ENCODE assay signal across 12 mouse cellular contexts in the genomic region with DNA sequence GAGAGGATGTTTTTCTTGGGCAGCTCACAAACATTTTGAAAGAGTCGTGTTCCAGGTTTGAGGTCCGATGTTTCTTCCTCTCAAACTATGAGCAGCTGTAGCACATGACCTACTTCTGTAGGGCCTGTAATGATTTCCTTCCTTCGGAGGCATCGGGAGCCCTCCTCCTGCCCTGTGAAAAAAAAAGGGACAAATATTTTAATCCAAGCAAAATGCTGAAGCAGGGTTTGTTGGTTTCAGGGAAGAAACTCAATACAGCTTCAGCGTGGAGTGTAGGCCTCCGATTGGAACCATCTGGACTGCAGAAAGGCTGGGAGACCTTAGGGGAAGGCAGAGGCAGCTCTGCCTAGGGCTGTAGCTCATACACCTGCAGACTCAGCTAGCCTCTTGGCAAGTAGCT.
DNase-seq lines count a peak whose midpoint lies in the region; ATAC-seq and TF ChIP-seq lines count a peak whose summit lies in the region.
"Had no signal": no experiment of that assay in that cellular context is flagged by ENCODE, and none has a peak within 500 bp of the region (broad histone marks: within the 10 kb centered on the region; RNA-seq: fewer than 3 reads in every experiment).

No protein-coding gene starts in this region.

- no peak overlapping the region for H3K4me2 ChIP-seq in embryonic facial prominence, embryonic 11.5 days (ENCODE audit: low read depth, low read length)
- H3K4me2 ChIP-seq in limb, embryonic 14.5 days (replicated peaks; ENCODE audit: low read depth, low read length, severe bottlenecking): peak overlapping the region; percentile 2
- H3K4me2 ChIP-seq: hindbrain, embryonic 15.5 days had no signal

- no peaks in the 10 kb centered on the region for H3K9me3 ChIP-seq in embryonic facial prominence, embryonic 11.5 days (replicated peaks; ENCODE audit: control insufficient read depth, low read length)
- H3K9me3 ChIP-seq in limb, embryonic 14.5 days (ENCODE audit: control insufficient read depth, low read length): no peaks in the 10 kb centered on the region
- H3K9me3 ChIP-seq: heart, embryonic 10.5 days; hindbrain, embryonic 15.5 days had no signal

- no peaks in the 10 kb centered on the region for H3K27me3 ChIP-seq in kidney, adult 2 months (replicated peaks; ENCODE audit: control insufficient read depth, insufficient read depth, low read length)
- H3K27me3 ChIP-seq in embryonic facial prominence, embryonic 11.5 days (ENCODE audit: control insufficient read depth, insufficient read depth, low read length): no peaks in the 10 kb centered on the region; the same call in 1 of the 2 replicates
- H3K27me3 ChIP-seq in limb, embryonic 14.5 days (ENCODE audit: control insufficient read depth, insufficient read depth, low read length): no peaks in the 10 kb centered on the region
- H3K27me3 ChIP-seq: hindbrain, embryonic 15.5 days had no signal

- peak; percentile 32 for DNase-seq in kidney, adult 2 months
- no peak for DNase-seq in kidney, postnatal 10 days
- peak; percentile 66 for DNase-seq in embryo, embryonic 10.5 days (ENCODE audit: low spot score)
- peak; percentile 92 for DNase-seq in embryonic facial prominence, embryonic 11.5 days (ENCODE audit: low spot score)
- DNase-seq in limb, embryonic 14.5 days (ENCODE audit: low spot score): peak; percentile 48
- no peak for DNase-seq in adrenal gland, postnatal 4 days (ENCODE audit: low spot score in 2 of 2)
- DNase-seq in adrenal gland, postnatal 14 days: no peak
- DNase-seq: cerebellum, adult 9-11 months; lung, adult 18-20 months had no signal

- no peak overlapping the region for H3K9ac ChIP-seq in embryonic facial prominence, embryonic 11.5 days (replicated peaks; ENCODE audit: low read length)
- H3K9ac ChIP-seq in limb, embryonic 14.5 days (ENCODE audit: low read depth, low read length, severe bottlenecking): no peak overlapping the region
- H3K9ac ChIP-seq: hindbrain, embryonic 15.5 days had no signal

- H3K27ac ChIP-seq in kidney, adult 2 months (ENCODE audit: insufficient read depth, low read depth, low read length): no peak overlapping the region
- no peak overlapping the region for H3K27ac ChIP-seq in embryonic facial prominence, embryonic 11.5 days (replicated peaks; ENCODE audit: low read depth, low read length)
- H3K27ac ChIP-seq in limb, embryonic 14.5 days (replicated peaks; ENCODE audit: low read depth, low read length): no peak overlapping the region
- H3K27ac ChIP-seq: heart, embryonic 10.5 days; hindbrain, embryonic 15.5 days had no signal

- no peak overlapping the region for H3K4me3 ChIP-seq in kidney, adult 2 months (ENCODE audit: insufficient read depth, low read depth, low read length)
- no peak overlapping the region for H3K4me3 ChIP-seq in embryonic facial prominence, embryonic 11.5 days (ENCODE audit: low read depth, low read length)
- H3K4me3 ChIP-seq in limb, embryonic 14.5 days (replicated peaks; ENCODE audit: low read length): no peak overlapping the region
- H3K4me3 ChIP-seq: heart, embryonic 10.5 days; hindbrain, embryonic 15.5 days had no signal

- H3K36me3 ChIP-seq in kidney, adult 2 months (ENCODE audit: control insufficient read depth, insufficient read depth, low read length): no peaks in the 10 kb centered on the region
- no peaks in the 10 kb centered on the region for H3K36me3 ChIP-seq in embryonic facial prominence, embryonic 11.5 days (replicated peaks; ENCODE audit: control insufficient read depth, insufficient read depth, low read depth, low read length)
- no peaks in the 10 kb centered on the region for H3K36me3 ChIP-seq in limb, embryonic 14.5 days (ENCODE audit: control insufficient read depth, insufficient read depth, low read length)
- H3K36me3 ChIP-seq: heart, embryonic 10.5 days; hindbrain, embryonic 15.5 days had no signal

- peaks cover 17% of the 10 kb centered on the region for H3K4me1 ChIP-seq in kidney, adult 2 months (ENCODE audit: control insufficient read depth, insufficient read depth, low read length)
- H3K4me1 ChIP-seq in embryonic facial prominence, embryonic 11.5 days (ENCODE audit: control insufficient read depth, insufficient read depth, low read length): no peaks in the 10 kb centered on the region; the same call in 1 of the 2 replicates
- 0 out of 2 replicates have a peak, but pooled peaks cover 4% of the 10 kb centered on the region for H3K4me1 ChIP-seq in limb, embryonic 14.5 days (ENCODE audit: control insufficient read depth, insufficient read depth, low read length)
- H3K4me1 ChIP-seq: hindbrain, embryonic 15.5 days had no signal

- 14% methylated on average over 6 of the region's 6 CpGs for WGBS in kidney, adult 2 months
- WGBS in embryonic facial prominence, embryonic 11.5 days: 22% methylated on average over 6 of the region's 6 CpGs
- WGBS in limb, embryonic 14.5 days: 14% methylated on average over 6 of the region's 6 CpGs

- TF ChIP-seq CTCF in kidney, adult 2 months (conservative IDR thresholded peaks at IDR 0.05; ENCODE audit: insufficient read depth, insufficient read length, low read depth, low read length): no peak

- peak; percentile 90 for ATAC-seq in embryonic facial prominence, embryonic 11.5 days (replicated peaks; ENCODE audit: insufficient number of reproducible peaks, low FRiP score, low TSS enrichment, low read depth)
- ATAC-seq in limb, embryonic 14.5 days (ENCODE audit: low FRiP score, low read depth): peak; percentile 53; the same call in 1 of the 2 replicates
- no peak for ATAC-seq in CD4-positive, CD25-positive, alpha-beta regulatory T cell, adult 4 months

- TF ChIP-seq POLR2A in kidney, adult 2 months (IDR thresholded peaks at IDR 0.05; ENCODE audit: low read depth, low read length): no peak
- no peak for TF ChIP-seq POLR2A in limb, embryonic 14.5 days (IDR thresholded peaks at IDR 0.05; ENCODE audit: borderline replicate concordance, extremely low read depth, insufficient read depth, insufficient read length)

Comparison
In these comparisons a context has a peak if more than half of its experiments do, and no peak if none do; other contexts are left out.
1. DNase-seq: peak in kidney, adult 2 months (single experiment), embryo, embryonic 10.5 days (single experiment), embryonic facial prominence, embryonic 11.5 days (single experiment) and limb, embryonic 14.5 days (single experiment); none in kidney, postnatal 10 days (single experiment), adrenal gland, postnatal 4 days (0 of 2) and adrenal gland, postnatal 14 days (single experiment).